Mouse (Mus musculus) CH12.LX (cell line): ENCODE results near the gene Nat10. TPM values are rescaled to one million over a fixed set of nuclear protein-coding genes. Genes with fewer than 3 reads are reported as not detected.
A peak's percentile ranks its signal among the peaks of the same experiment; 100 is the strongest.

ENCODE experiments used
- DNase-seq: peaks from one replicate; pipeline ENCODE4 v3.0.0-alpha.2; 2013; ENCODE audit errors: extremely low read depth
- H3K27ac ChIP-seq: 2 replicates; pipeline ENCODE4 v1.5.1; 2012; ENCODE audit warnings: low read depth, mild to moderate bottlenecking, control low read depth, moderate library complexity; ENCODE audit not compliant: insufficient read depth
- H3K27me3 ChIP-seq: replicated peaks from 2 replicates; pipeline ENCODE3; 2012; ENCODE audit warnings: inconsistent platforms
- H3K36me3 ChIP-seq, 2 experiments: replicated peaks in 1 of 2; 2 replicates each; pipeline versions ENCODE3 to v1.6.1; 2012; ENCODE audit warnings: inconsistent platforms in 1 of 2, low read length in 1 of 2, mild to moderate bottlenecking in 1 of 2, mixed read lengths in 1 of 2, moderate library complexity in 1 of 2; ENCODE audit not compliant: control insufficient read depth in 1 of 2, insufficient read depth in 1 of 2
- H3K4me1 ChIP-seq, 2 experiments: 2 replicates each; pipeline ENCODE4 v1.6.1; 2012; ENCODE audit warnings: inconsistent platforms in 1 of 2, moderate library complexity in 1 of 2; ENCODE audit not compliant: insufficient read depth in 2 of 2, control insufficient read depth in 1 of 2
- H3K4me2 ChIP-seq: 2 replicates; pipeline ENCODE4 v1.6.1; 2012; ENCODE audit warnings: low read depth, mild to moderate bottlenecking, control low read depth; ENCODE audit not compliant: poor library complexity, insufficient read depth, severe bottlenecking
- H3K4me3 ChIP-seq, 3 experiments: fragments of 150-350 bp in 1 of 3; sonication (generic) in 1 of 3; replicated peaks in 1 of 3; 2 replicates each; pipeline versions ENCODE3 to v1.5.1; 2011 to 2012; ENCODE audit warnings: low read depth in 2 of 3, low read length in 2 of 3, mild to moderate bottlenecking in 2 of 3, moderate library complexity in 2 of 3, control low read depth in 1 of 3, improper control_type of control experiment in 1 of 3, inconsistent platforms in 1 of 3, mixed read lengths in 1 of 3; ENCODE audit not compliant: poor library complexity in 1 of 3
- H3K79me2 ChIP-seq: replicated peaks from 2 replicates; pipeline ENCODE4 v1.6.1; 2012; ENCODE audit warnings: mild to moderate bottlenecking, moderate library complexity; ENCODE audit not compliant: control insufficient read depth, poor library complexity, insufficient read depth, severe bottlenecking; ENCODE audit errors: extremely low read depth
- H3K9ac ChIP-seq: 2 replicates; pipeline ENCODE4 v1.6.1; 2012; ENCODE audit warnings: low read depth, mild to moderate bottlenecking, control low read depth, moderate library complexity; ENCODE audit not compliant: insufficient read depth
- H3K9me3 ChIP-seq: replicated peaks from 2 replicates; pipeline ENCODE3; 2012; ENCODE audit warnings: low read length, inconsistent platforms, mixed read lengths
- BHLHE40 ChIP-seq: IDR thresholded peaks from 2 replicates; pipeline ENCODE4 v1.6.1; 2011; ENCODE audit warnings: mild to moderate bottlenecking, low read depth, low read length, improper control_type of control experiment
- CHD1 ChIP-seq: IDR thresholded peaks from 2 replicates; pipeline ENCODE4 v1.6.1; 2012; ENCODE audit warnings: low read depth, low read length, improper control_type of control experiment, inconsistent platforms
- CHD2 ChIP-seq: IDR thresholded peaks from 2 replicates; pipeline ENCODE4 v1.6.1; 2011; ENCODE audit warnings: low read length, improper control_type of control experiment
- CTCF ChIP-seq, 2 experiments: IDR thresholded peaks in 1 of 2; conservative IDR thresholded peaks in 1 of 2; 2 replicates each; pipeline ENCODE4 v1.5.1; 2011 to 2012; ENCODE audit warnings: low read depth in 2 of 2, low read length in 2 of 2, improper control_type of control experiment in 1 of 2, inconsistent platforms in 1 of 2, mild to moderate bottlenecking in 1 of 2, moderate library complexity in 1 of 2
- E2F4 ChIP-seq: IDR thresholded peaks from 2 replicates; pipeline ENCODE4 v1.6.1; 2011; ENCODE audit warnings: low read depth, low read length, improper control_type of control experiment; ENCODE audit not compliant: insufficient replicate concordance
- ELF1 ChIP-seq: IDR thresholded peaks from 2 replicates; pipeline ENCODE4 v1.6.1; 2014; ENCODE audit warnings: low read depth, mild to moderate bottlenecking, inconsistent platforms, low read length, improper control_type of control experiment
- EP300 ChIP-seq: IDR thresholded peaks from 2 replicates; pipeline ENCODE4 v1.6.1; 2011; ENCODE audit warnings: low read length, improper control_type of control experiment
- ETS1 ChIP-seq: conservative IDR thresholded peaks from 2 replicates; pipeline ENCODE4 v1.6.1; 2012; ENCODE audit warnings: low read depth, mild to moderate bottlenecking, inconsistent platforms, low read length, improper control_type of control experiment, moderate library complexity
- GABPA ChIP-seq: IDR thresholded peaks from 2 replicates; pipeline ENCODE4 v1.6.1; 2012; ENCODE audit warnings: low read depth, low read length, improper control_type of control experiment, inconsistent platforms; ENCODE audit not compliant: insufficient replicate concordance
- HCFC1 ChIP-seq: IDR thresholded peaks from 2 replicates; pipeline ENCODE4 v1.6.1; 2012; ENCODE audit warnings: low read depth, mild to moderate bottlenecking, inconsistent platforms, low read length, improper control_type of control experiment
- IRF4 ChIP-seq: IDR thresholded peaks from 2 replicates; pipeline ENCODE4 v1.6.1; 2014; ENCODE audit warnings: low read depth, mild to moderate bottlenecking, inconsistent platforms, low read length, improper control_type of control experiment
- JUN ChIP-seq: IDR thresholded peaks from 2 replicates; pipeline ENCODE4 v1.6.1; 2011; ENCODE audit warnings: low read depth, mild to moderate bottlenecking, low read length, improper control_type of control experiment, moderate library complexity; ENCODE audit not compliant: insufficient read depth
- JUND ChIP-seq: conservative IDR thresholded peaks from 2 replicates; pipeline ENCODE4 v1.6.1; 2011; ENCODE audit warnings: low read depth, low read length, improper control_type of control experiment
- KAT2A ChIP-seq: IDR thresholded peaks from 2 replicates; pipeline ENCODE4 v1.6.1; 2012; ENCODE audit warnings: low read length, improper control_type of control experiment, inconsistent platforms; ENCODE audit not compliant: insufficient replicate concordance
- MAFK ChIP-seq: IDR thresholded peaks from 2 replicates; pipeline ENCODE4 v1.6.1; 2011; ENCODE audit warnings: low read length, improper control_type of control experiment; ENCODE audit not compliant: insufficient replicate concordance
- MAX ChIP-seq: IDR thresholded peaks from 2 replicates; pipeline ENCODE4 v1.6.1; 2011; ENCODE audit warnings: low read length, improper control_type of control experiment
- MAZ ChIP-seq: IDR thresholded peaks from 2 replicates; pipeline ENCODE4 v1.6.1; 2012; ENCODE audit warnings: low read depth, mild to moderate bottlenecking, inconsistent platforms, low read length, improper control_type of control experiment, moderate library complexity
- MEF2A ChIP-seq: IDR thresholded peaks from 2 replicates; pipeline ENCODE4 v1.6.1; 2014; ENCODE audit warnings: low read depth, mild to moderate bottlenecking, inconsistent platforms, low read length, improper control_type of control experiment, borderline replicate concordance
- MXI1 ChIP-seq: IDR thresholded peaks from 2 replicates; pipeline ENCODE4 v1.6.1; 2011; ENCODE audit warnings: mild to moderate bottlenecking, low read depth, low read length, improper control_type of control experiment
- MYC ChIP-seq: IDR thresholded peaks from 2 replicates; pipeline ENCODE4 v1.6.1; 2011; ENCODE audit warnings: low read depth, mild to moderate bottlenecking, improper control_type of control experiment, low read length
- NELFE ChIP-seq: IDR thresholded peaks from 2 replicates; pipeline ENCODE4 v1.6.1; 2011; ENCODE audit warnings: low read depth, low read length, improper control_type of control experiment
- NRF1 ChIP-seq: IDR thresholded peaks from 2 replicates; pipeline ENCODE4 v1.6.1; 2014; ENCODE audit warnings: low read depth, mild to moderate bottlenecking, inconsistent platforms, low read length, improper control_type of control experiment, moderate library complexity
- PAX5 ChIP-seq: IDR thresholded peaks from 2 replicates; pipeline ENCODE4 v1.6.1; 2012; ENCODE audit warnings: low read length, inconsistent platforms, mixed read lengths
- POLR2A ChIP-seq: IDR thresholded peaks from 2 replicates; pipeline ENCODE4 v1.6.1; 2011; ENCODE audit warnings: low read depth, mild to moderate bottlenecking, improper control_type of control experiment, low read length
- POLR2AphosphoS2 ChIP-seq: IDR thresholded peaks from 2 replicates; pipeline ENCODE4 v1.6.1; 2011; ENCODE audit warnings: low read depth, low read length, improper control_type of control experiment
- RAD21 ChIP-seq: IDR thresholded peaks from 2 replicates; pipeline ENCODE4 v1.6.1; 2011; ENCODE audit warnings: low read depth, mild to moderate bottlenecking, low read length, improper control_type of control experiment, moderate library complexity
- RCOR1 ChIP-seq: conservative IDR thresholded peaks from 2 replicates; pipeline ENCODE4 v1.6.1; 2012; ENCODE audit warnings: low read depth, mild to moderate bottlenecking, inconsistent platforms, low read length, improper control_type of control experiment
- SIN3A ChIP-seq: IDR thresholded peaks from 2 replicates; pipeline ENCODE4 v1.6.1; 2012; ENCODE audit warnings: low read length, improper control_type of control experiment, inconsistent platforms
- SMC3 ChIP-seq: IDR thresholded peaks from 2 replicates; pipeline ENCODE4 v1.6.1; 2011; ENCODE audit warnings: low read depth, low read length, improper control_type of control experiment
- TBP ChIP-seq: conservative IDR thresholded peaks from 2 replicates; pipeline ENCODE4 v1.6.1; 2011; ENCODE audit warnings: low read depth, low read length, improper control_type of control experiment
- TCF12 ChIP-seq: IDR thresholded peaks from 2 replicates; pipeline ENCODE4 v1.6.1; 2014; ENCODE audit warnings: low read depth, mild to moderate bottlenecking, inconsistent platforms, low read length, improper control_type of control experiment
- UBTF ChIP-seq: IDR thresholded peaks from 2 replicates; pipeline ENCODE4 v1.6.1; 2012; ENCODE audit warnings: low read depth, mild to moderate bottlenecking, inconsistent platforms, low read length, improper control_type of control experiment, moderate library complexity
- USF1 ChIP-seq: IDR thresholded peaks from 2 replicates; pipeline ENCODE4 v1.6.1; 2014; ENCODE audit warnings: low read depth, mild to moderate bottlenecking, inconsistent platforms, low read length, improper control_type of control experiment
- USF2 ChIP-seq: conservative IDR thresholded peaks from 2 replicates; pipeline ENCODE4 v1.6.1; 2011; ENCODE audit warnings: low read depth, low read length, improper control_type of control experiment
- ZC3H11A ChIP-seq: IDR thresholded peaks from 2 replicates; pipeline ENCODE4 v1.6.1; 2012; ENCODE audit warnings: low read depth, mild to moderate bottlenecking, inconsistent platforms, low read length, improper control_type of control experiment
- ZMIZ1 ChIP-seq: IDR thresholded peaks from 2 replicates; pipeline ENCODE4 v1.6.1; 2012; ENCODE audit warnings: low read depth, mild to moderate bottlenecking, inconsistent platforms, low read length, improper control_type of control experiment
- ZNF384 ChIP-seq: IDR thresholded peaks from 2 replicates; pipeline ENCODE4 v1.6.1; 2012; ENCODE audit warnings: low read depth, low read length, improper control_type of control experiment, inconsistent platforms
- dilution Hi-C: fragments of 300-500 bp; cut with MboI; formaldehyde crosslinking; loops from 2 replicates; pipeline ENCODE4 v1.14.3; 2020; ENCODE audit warnings: low sequenced_read_pairs; ENCODE audit not compliant: extremely low pct_unique_long_range_greater_than_20kb, extremely low pct_ligation_motif_present
- in situ Hi-C: fragments of 300-500 bp; cut with MboI; formaldehyde crosslinking; loops from 3 replicates; pipeline ENCODE4 v1.14.3; 2019; ENCODE audit warnings: low sequenced_read_pairs, low pct_ligation_motif_present, low pct_unique_long_range_greater_than_20kb, mixed read lengths
- polyA plus RNA-seq: library from polyadenylated mRNA; unstranded; fragments of >175 nt; gene quantifications from 2 replicates; pipeline ENCODE4 v1.2.1, GENCODE M21; 2012; ENCODE audit warnings: low read depth; ENCODE audit not compliant: insufficient read length
- total RNA-seq, 2 experiments: library from RNA; depleted of rRNA; stranded (reverse); fragments of 300-350 nt in 1 of 2; fragments of >200 nt in 1 of 2; gene quantifications; 2 replicates each; pipeline ENCODE4 v1.2.3; 2012 to 2014

Gene Nat10
- total RNA-seq (2012; rRNA removed) (36.0 and 47.8 TPM in 2 replicates), total RNA-seq (2014; rRNA removed) (31.0 and 36.7 TPM in 2 replicates), polyA plus RNA-seq (83.6 and 93.0 TPM in 2 replicates)

DNA sequence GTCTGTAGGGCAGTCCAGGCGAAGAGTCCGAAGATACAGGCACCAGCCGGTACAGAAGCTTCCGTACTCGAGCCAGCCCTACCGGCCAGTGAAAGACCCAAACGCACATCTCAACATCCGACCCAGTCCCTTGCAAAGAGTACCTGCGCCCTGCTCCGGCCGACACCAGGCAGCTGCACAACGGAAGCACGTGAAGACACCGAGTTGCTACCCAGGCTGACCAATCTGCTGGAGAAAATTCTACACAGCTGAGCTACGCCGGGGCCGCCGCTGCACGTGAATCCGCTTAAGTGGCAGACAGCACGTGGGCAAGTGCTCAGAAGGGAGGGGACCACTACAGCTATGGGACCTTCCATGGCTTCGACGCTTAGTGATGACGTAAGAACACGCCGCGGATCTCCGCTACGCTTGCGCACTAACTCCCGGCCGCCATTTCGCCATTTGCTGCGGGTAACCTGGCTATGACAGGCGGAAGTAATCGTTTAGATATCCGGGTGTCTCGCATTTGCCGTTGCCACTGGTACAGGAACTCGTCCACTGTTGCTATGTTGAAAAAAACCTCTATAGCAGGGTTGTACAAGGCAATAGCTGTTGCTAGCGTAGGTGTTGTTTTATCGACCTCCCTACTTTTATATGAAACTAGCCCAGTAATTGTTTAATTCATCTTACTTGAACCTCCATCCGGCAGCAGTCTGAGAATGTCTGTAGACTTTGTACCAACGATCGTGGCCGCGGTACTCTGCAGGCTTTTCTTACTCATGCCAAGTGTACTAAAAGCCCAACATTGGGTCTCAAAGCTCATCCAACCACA, at the start of gene Nat10:
Gene Nat10, minus strand, starts transcription at position 365 of the 811 bp plus-strand sequence.
- DNase-seq, result peak; percentile 98
- H3K27me3 ChIP-seq, result no peaks in the 10 kb centered on the region
- H3K4me3 ChIP-seq, result peak within 1 kb of the TSS; percentile 74 to 82 (median 78)
- H3K9me3 ChIP-seq, result no peaks in the 10 kb centered on the region
- in situ Hi-C loops (no loop called here), dilution Hi-C loops (no loop called here)
- H3K36me3 ChIP-seq, result peaks cover 17 to 37% of the 10 kb centered on the region in 2 experiments
- peaks cover 30% of the 10 kb centered on the region for H3K79me2 ChIP-seq
- H3K4me1 ChIP-seq, result peaks cover 0 to 9% of the 10 kb centered on the region in 2 experiments; a peak in 2 of 4 replicates
- peak within 1 kb of the TSS; percentile 80 for H3K9ac ChIP-seq
- H3K27ac ChIP-seq, result peak within 1 kb of the TSS; percentile 50; the same call in 1 of the 2 replicates
- H3K4me2 ChIP-seq, result peak within 1 kb of the TSS; percentile 91
- peak; percentile 44; the same call in 1 of the 2 replicates for TF ChIP-seq NELFE
- TF ChIP-seq ZC3H11A, result 0 out of 2 replicates have a peak, but pooled peaks have one; percentile 10
- peak; percentile 50; the same call in 1 of the 2 replicates for TF ChIP-seq GABPA
- peak; percentile 99 for TF ChIP-seq MAX
- TF ChIP-seq MXI1, result peak; percentile 100
- no peak; the same call in 1 of the 2 replicates for TF ChIP-seq SMC3
- peak; percentile 31; the same call in 1 of the 2 replicates for TF ChIP-seq JUN
- TF ChIP-seq NRF1, result peak; percentile 95
- peak; percentile 56 for TF ChIP-seq JUND
- TF ChIP-seq CHD1, result no peak
- peak; percentile 67 for TF ChIP-seq TCF12
- peak; percentile 70 for TF ChIP-seq IRF4
- TF ChIP-seq ZMIZ1, result peak; percentile 81
- TF ChIP-seq ELF1, result peak; percentile 91
- peak; percentile 50; the same call in 1 of the 2 replicates for TF ChIP-seq UBTF
- peak; percentile 59 for TF ChIP-seq USF2
- TF ChIP-seq PAX5, result no peak
- TF ChIP-seq CHD2, result peak; percentile 91
- peak; percentile 99 for TF ChIP-seq POLR2AphosphoS2
- TF ChIP-seq MYC, result peak; percentile 100
- TF ChIP-seq POLR2A, result peak; percentile 87
- TF ChIP-seq ETS1, result peak; percentile 63
- peak; percentile 100 for TF ChIP-seq BHLHE40
- TF ChIP-seq RAD21, result no peak
- TF ChIP-seq USF1, result peak; percentile 69
- TF ChIP-seq RCOR1, result no peak; the same call in 1 of the 2 replicates
- peak; percentile 62; the same call in 1 of the 2 replicates for TF ChIP-seq MAZ
- no peak for TF ChIP-seq EP300
- peak; percentile 95 for TF ChIP-seq SIN3A
- no peak for TF ChIP-seq CTCF (conservative IDR thresholded peaks at IDR 0.05 in 1 of 2, IDR thresholded peaks at IDR 0.05 in 1 of 2; ENCODE audit: low read depth in 2 of 2, low read length in 2 of 2)
- peak; percentile 81 for TF ChIP-seq TBP
- TF ChIP-seq MEF2A, result peak; percentile 82
- TF ChIP-seq KAT2A, result peak; percentile 94
- TF ChIP-seq MAFK, result no peak
- TF ChIP-seq HCFC1, result peak; percentile 95
- peak; percentile 88 for TF ChIP-seq ZNF384
- no peak for TF ChIP-seq E2F4
